Mouse (Mus musculus) CD8-positive naive resting alpha-beta T cell, adult 2 months (primary cell): ENCODE data around the gene Poc1a.

Experiments used
- DNase-seq, 2 experiments: peaks; one replicate each; pipeline ENCODE4 v3.0.0; 2022; ENCODE audit warnings: low read depth in 2 of 2, low spot score in 2 of 2

The Poc1a gene

GRCm38 (mm10) chr9:106365333-106365732 lies 84.5 kb downstream of the Poc1a start:
- DNase-seq: no peak

GRCm38 (mm10) chr9:106366188-106366587 lies 85.3 kb downstream of the Poc1a start:
- DNase-seq: no peak

- no peak for DNase-seq
Observed at GRCm38 (mm10) chr9:106367001-106367400, 86.1 kb downstream of the Poc1a start.

GRCm38 (mm10) chr9:106367592-106368111 lies 86.8 kb downstream of the Poc1a start:
- DNase-seq: peak; percentile 96 to 98

GRCm38 (mm10) chr9:106368112-106368717 lies 87.4 kb downstream of the Poc1a start, which contains the start of gene Dusp7:
Gene Dusp7 (plus strand): TSS chr9:106368632.
- DNase-seq: peak in 1 of 2 experiments; percentile 43

GRCm38 (mm10) chr9:106368831-106369501 lies 88.1 kb downstream of the Poc1a start:
- DNase-seq: peak in 1 of 2 experiments; percentile 41

- DNase-seq: no peak
Observed at GRCm38 (mm10) chr9:106369801-106370485, 89.1 kb downstream of the Poc1a start.

GRCm38 (mm10) chr9:106370620-106371383 lies 89.9 kb downstream of the Poc1a start:
- no peak for DNase-seq

- DNase-seq: no peak
Observed at GRCm38 (mm10) chr9:106371384-106371671, 90.5 kb downstream of the Poc1a start.

- DNase-seq: peak in 1 of 2 experiments; percentile 53
Observed at GRCm38 (mm10) chr9:106371776-106372175, 90.9 kb downstream of the Poc1a start.

- peak in 1 of 2 experiments; percentile 44 for DNase-seq
Observed at GRCm38 (mm10) chr9:106372431-106373412, 91.9 kb downstream of the Poc1a start.

- DNase-seq: no peak
Observed at GRCm38 (mm10) chr9:106373973-106374372, 93.1 kb downstream of the Poc1a start.

GRCm38 (mm10) chr9:106377247-106377646 lies 96.4 kb downstream of the Poc1a start:
- DNase-seq: no peak

GRCm38 (mm10) chr9:106378045-106378444 lies 97.2 kb downstream of the Poc1a start:
- no peak for DNase-seq

- no peak for DNase-seq
Observed at GRCm38 (mm10) chr9:106378753-106379152, 97.9 kb downstream of the Poc1a start.

GRCm38 (mm10) chr9:106386181-106386864 lies 105.5 kb downstream of the Poc1a start:
- peak; percentile 42 to 53 for DNase-seq

GRCm38 (mm10) chr9:106392828-106393527 lies 112.1 kb downstream of the Poc1a start:
- no peak for DNase-seq

- no peak for DNase-seq
Observed at GRCm38 (mm10) chr9:106393548-106393947, 112.7 kb downstream of the Poc1a start.
